Mouse (Mus musculus): ENCODE results near the gene AL732309.1.

- no peak for TF ChIP-seq POLR2A (IDR thresholded peaks at IDR 0.05; ENCODE audit: borderline replicate concordance, insufficient read depth, low read length)
- no peak for TF ChIP-seq CTCF (IDR thresholded peaks at IDR 0.05; ENCODE audit: borderline replicate concordance, insufficient read depth, low read depth, low read length)
Observed at GRCm38 (mm10) chr2:25197191-25197590, 49.5 kb downstream of the AL732309.1 start.

Measured in cerebellum, adult 2 months (tissue).